Mouse (Mus musculus) left cerebral cortex, postnatal 36 days (tissue): ENCODE measurements around the gene Mcm7. TPM values are rescaled to one million over a fixed set of nuclear protein-coding genes. Genes with fewer than 3 reads are reported as not detected.
"Not testable (repeated sequence)": the region's sequence is repeated elsewhere in the genome, so short reads cannot be mapped to it uniquely, and the experiment has no call there.

Source experiments
- DNase-seq, 2 experiments: peaks; one replicate each; pipeline ENCODE4 v3.0.0; 2021 to 2022; ENCODE audit warnings: low spot score in 2 of 2, mixed read lengths in 1 of 2
- intact Hi-C: fragments of 180-260 bp; cut with DNase I; formaldehyde crosslinking; loops from one replicate; pipeline ENCODE4 v1.15.1; 2025
- total RNA-seq, 2 experiments: library from RNA; stranded (reverse); gene quantifications; 2 replicates each; pipeline ENCODE4 v1.2.3; 2021

Mcm7 gene
- total RNA-seq: 10 to 100 TPM; 14.3 to 15.3 TPM

DNA sequence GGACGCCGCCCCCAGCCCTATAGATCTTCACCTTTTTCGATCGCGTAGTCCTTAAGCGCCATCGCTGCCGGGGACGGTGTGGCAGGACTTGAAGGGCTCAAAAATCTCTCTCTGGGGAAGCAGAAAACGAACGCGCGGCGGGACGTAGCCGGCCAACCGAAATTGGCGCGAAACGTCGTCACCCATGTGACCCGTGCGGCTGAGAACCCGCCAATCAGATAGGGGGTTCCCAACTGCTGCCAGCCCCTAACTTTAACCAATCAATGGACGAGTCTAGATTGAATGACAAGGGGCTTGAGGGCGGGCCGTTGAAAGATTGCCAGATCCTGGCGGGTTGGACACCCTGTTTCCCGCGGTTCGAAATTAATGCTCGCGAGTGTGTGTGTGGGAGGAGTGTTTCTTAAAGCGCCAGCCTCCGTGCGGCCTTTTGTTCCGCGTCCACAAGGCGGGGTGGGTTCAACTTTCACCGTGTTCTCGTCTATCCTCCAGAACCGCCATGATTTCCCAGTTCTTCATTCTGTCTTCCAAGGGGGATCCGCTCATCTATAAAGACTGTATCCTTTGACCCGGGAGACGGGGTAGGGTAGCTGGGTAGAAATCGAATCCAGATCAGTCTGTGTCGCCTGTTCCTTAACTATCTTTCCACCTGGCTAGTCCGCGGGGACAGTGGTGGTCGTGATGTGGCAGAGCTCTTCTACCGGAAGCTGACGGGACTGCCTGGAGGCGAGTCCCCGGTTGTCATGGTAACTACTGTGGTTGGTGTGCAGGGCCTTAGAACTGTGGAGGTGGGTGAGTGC lies at the start of gene Mcm7, which contains the start of gene Ap4m1:
Gene Mcm7 (minus strand): TSS at position 728 of the 797 bp plus-strand sequence.
Gene Ap4m1 (plus strand): TSS at position 308 of the 797 bp plus-strand sequence.
- intact Hi-C loops: loop anchor here (1.0 to 2.0 kb wide), 2 partner anchors 11 to 15 kb away; partner anchors contain the start of genes Cnpy4, Cops6 and Taf6

DNA sequence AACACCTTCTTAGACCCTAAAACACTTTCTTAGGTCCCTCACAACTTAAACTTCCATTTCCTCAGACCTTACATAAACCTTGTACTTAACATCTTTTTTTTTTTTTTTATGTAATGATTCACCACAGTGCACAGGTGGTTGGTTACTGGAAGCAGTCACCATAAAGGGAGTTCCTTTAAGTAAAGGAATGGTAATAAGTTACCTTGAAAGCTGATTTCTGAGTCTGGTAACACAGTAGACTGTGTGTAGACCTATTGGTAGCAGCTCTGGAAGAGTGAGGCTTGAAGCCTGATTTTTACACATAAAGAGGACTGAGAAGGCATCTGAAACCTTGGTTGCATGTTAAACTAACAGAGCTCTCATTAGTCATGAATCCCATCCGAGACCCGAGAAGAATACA lies 47.6 kb upstream of the Mcm7 start:
- intact Hi-C loops: no loop called here

More for the DNA sequence above, at the start of gene Mcm7, which contains the start of gene Ap4m1:
- peak; percentile 94 to 97 for DNase-seq

GRCm38 (mm10) chr5:138216632-138217031 lies 44.4 kb upstream of the Mcm7 start:
- intact Hi-C loops: not testable (repeated sequence)

More for the DNA sequence above, 47.6 kb upstream of the Mcm7 start:
- no peak for DNase-seq

GRCm38 (mm10) chr5:138207873-138208272 lies 35.7 kb upstream of the Mcm7 start:
- intact Hi-C loops: no loop called here
- no peak for DNase-seq

More at GRCm38 (mm10) chr5:138216632-138217031, 44.4 kb upstream of the Mcm7 start:
- DNase-seq: not testable (repeated sequence)

DNA sequence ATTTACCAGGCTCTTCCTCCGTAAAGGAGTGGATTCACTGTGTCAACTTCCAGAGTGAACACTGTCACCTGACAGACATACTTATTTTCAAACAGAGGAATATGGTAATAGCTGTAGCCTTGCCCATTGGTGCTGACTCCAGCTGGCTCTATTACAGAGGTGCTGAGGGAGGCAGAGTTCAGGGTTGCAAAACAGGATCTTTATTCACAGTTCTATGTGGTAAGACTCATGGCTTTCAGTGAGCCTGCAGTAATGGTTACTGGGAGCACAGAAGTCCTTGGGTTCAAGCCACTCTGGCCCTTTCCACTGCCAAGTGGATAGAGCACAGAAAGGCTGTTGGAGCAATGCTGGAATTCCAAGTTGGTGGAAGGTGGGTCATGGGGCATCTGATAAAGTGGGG lies 35.0 kb upstream of the Mcm7 start:
- intact Hi-C loops: no loop called here
- DNase-seq: no peak

- no peak for DNase-seq
- intact Hi-C loops: no loop called here
Observed at GRCm38 (mm10) chr5:138202086-138202485, 29.9 kb upstream of the Mcm7 start.

DNA sequence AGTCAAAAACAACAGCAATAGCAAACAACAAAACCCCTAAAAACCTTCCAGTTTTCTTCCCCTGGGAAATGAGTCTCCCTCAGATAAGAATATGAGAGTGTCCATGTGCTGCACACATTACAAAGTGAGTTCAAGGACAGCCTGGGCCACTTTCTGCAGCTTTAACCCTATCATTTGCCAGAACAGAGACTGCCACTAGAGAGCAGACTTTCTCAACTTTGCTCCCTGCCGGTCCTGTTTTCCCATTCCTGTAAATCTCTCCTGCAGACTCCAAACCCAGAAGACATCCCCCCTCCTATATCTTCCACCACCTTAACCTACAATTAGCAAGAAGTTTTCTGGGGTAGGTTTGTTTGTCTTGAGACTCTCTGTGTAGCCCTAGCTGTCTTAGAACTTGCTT lies 27.4 kb upstream of the Mcm7 start:
- intact Hi-C loops: no loop called here
- DNase-seq: no peak

DNA sequence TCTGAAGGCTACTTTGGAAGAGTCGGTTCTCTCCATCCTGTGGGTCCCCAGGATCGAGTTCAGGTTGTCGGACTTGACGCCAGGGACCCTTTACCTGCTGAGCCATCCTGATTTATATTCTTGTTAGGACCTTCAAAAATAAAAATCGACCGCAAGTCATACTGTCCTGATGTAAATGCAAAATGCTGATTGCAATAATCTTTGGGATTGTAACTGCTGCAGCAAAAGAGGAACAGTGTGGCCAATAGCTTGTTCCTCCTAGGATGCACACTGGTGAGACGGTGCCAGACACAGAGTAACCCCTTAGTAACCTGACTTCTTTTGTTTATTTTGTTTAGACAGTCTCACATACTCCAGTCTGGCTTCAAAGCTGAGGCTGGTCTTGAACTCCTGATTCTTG lies 23.2 kb upstream of the Mcm7 start:
- intact Hi-C loops: no loop called here
- no peak for DNase-seq

DNA sequence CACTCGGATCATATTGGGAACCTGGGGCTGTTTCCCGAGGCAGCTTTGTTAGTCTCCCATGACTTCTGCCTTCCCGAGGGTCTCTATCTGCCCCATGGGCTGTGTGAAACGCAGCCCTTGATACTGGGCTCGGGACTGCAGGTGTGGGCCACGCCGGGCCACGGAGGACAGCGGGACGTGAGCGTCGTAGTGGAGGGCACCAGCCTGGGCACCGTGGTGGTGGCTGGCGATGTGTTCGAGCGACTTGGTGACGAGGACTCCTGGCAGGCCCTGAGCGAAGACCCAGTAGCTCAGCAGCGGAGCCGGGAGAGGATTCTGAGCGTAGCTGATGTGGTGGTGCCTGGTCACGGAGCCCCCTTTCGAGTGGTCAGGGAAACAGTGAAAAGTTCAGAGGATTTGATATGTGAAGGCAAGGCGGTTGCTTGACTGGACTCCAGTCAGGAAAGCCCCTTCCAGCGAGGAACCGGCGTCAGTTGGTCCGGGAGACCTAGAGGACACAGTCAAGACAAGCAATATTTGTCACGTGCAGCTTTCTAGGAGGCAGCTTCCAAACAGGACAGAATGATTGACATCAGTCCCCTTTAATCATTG lies 22.6 kb upstream of the Mcm7 start:
- intact Hi-C loops: no loop called here
- peak; percentile 41 to 46 for DNase-seq

GRCm38 (mm10) chr5:138193771-138194727 lies 21.8 kb upstream of the Mcm7 start, which contains the start of gene Mblac1:
Mblac1 (plus strand) TSS chr5:138194314.
- intact Hi-C loops: no loop called here
- DNase-seq: peak; percentile 82 to 83

DNA sequence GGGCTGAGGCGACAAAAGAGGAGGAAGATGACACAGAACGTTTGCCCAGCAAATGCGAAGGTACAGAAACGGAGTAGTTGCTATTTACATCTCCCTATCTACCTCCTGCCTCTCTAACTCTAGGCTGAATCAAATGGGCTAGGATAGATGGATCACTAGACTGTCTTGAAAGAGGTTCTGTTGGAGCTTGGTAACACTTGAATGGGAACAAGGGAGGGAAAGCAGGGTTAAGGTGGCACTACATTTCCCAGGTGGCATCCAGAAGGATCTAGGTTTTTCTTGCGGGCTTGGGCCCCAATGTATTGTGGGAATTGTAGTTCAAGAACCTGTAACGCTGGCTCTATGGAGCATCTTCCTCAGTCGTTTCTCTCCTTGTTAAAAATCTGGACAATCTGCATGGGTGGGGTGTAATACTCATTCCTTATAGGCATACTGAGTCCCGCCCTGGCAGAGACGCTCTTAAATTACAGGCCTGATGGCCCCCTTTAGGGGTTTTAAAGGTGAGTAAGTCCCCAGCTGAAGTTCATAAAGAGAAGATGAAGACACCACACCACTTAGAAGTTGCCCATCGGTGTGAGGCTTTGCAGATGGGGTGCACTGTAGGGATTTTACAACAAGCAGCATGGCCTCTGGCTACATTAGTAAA lies 15.6 kb upstream of the Mcm7 start:
- DNase-seq: peak; percentile 67 to 70
- intact Hi-C loops: loop anchor here (2.0 kb wide), 1 partner anchor 15 kb away; the partner anchor contains the start of genes Ap4m1 and Mcm7

GRCm38 (mm10) chr5:138186950-138187638 lies 14.9 kb upstream of the Mcm7 start, which contains the start of the genes Taf6 and Cnpy4:
Taf6 (minus strand) TSS chr5:138187451.
Cnpy4 (plus strand) TSS chr5:138187485.
- intact Hi-C loops: loop anchor here (2.0 kb wide), 1 partner anchor 14 kb away; the partner anchor contains the start of genes Ap4m1 and Mcm7
- DNase-seq: peak; percentile 78

DNA sequence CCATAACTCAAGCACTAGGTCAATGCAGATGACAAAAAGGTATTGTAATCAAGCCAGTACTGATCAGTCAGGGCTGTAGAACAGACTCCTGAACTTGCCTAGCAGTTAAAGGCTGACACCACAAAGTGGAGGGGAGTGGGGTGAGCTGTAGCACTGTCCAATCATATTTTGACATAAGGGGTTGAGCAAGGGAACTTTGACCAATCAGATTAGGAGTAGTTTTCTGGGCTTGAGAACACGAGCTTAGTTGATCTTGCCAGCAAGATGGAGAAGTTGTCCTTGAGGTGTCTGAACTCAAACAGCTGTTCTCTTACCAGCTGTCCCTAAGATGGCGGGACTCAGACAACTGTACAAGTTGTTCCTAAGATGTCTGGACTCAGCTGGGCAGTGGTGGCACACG lies 995 bp upstream of the Mcm7 start:
- DNase-seq: no peak
- intact Hi-C loops: loop anchor here (2.0 kb wide), 1 partner anchor 14 kb away; the partner anchor contains the start of genes Cnpy4 and Taf6

DNA sequence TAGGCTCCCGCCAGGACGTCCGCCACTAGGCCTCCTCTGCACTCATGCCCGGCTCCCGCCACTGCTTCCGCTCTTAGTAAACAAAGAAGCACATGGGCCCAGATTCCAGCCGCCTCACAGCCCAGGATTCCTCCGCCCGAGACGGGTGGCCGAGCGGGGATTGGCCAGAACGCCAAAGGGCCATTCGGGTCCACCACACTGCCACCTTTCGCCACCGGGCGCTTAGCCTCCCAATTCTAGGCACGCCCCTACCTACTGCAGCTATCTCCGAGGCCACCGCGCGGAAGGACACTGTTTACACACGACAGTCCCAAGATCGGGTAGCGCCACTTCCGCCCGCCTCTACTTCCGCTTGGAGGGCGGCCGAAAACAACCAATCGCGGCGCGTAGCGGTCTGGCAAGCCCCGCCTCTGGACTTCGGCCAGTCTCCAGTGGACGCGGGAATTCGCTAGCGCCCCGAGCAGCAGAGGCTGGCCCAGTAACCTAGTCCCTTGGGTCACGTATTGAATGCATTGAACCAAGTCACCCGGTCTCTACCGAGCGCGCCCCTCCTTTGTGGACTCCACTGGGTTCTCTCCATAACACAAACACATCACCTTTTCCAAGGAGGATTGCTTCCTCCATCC lies 1.2 kb downstream of the Mcm7 start:
- peak; percentile 95 for DNase-seq
- intact Hi-C loops: loop anchor here (1.0 kb wide), 1 partner anchor 10 kb away; the partner anchor contains the start of gene Cops6

- no peak for DNase-seq
- intact Hi-C loops: no loop called here
Observed at GRCm38 (mm10) chr5:138165594-138165993, 6.6 kb downstream of the Mcm7 start.

DNA sequence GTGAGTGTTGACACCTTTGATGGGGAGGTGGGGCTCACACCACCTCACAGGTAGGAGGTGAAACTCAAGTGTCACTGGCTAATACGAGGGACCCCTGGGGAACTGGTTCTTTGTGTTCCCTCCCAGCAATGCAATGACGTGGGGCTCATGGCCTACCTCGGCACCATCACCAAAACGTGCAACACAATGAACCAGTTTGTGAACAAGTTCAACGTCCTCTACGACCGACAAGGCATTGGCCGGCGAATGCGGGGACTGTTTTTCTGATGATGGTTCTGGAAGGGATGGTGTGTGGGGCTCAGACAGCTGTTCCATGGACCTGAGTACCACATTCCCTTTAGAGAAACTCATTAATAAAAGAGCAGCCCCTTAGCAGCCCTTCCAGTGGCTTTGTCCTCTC lies 8.6 kb downstream of the Mcm7 start:
- intact Hi-C loops: no loop called here
- DNase-seq: no peak

DNA sequence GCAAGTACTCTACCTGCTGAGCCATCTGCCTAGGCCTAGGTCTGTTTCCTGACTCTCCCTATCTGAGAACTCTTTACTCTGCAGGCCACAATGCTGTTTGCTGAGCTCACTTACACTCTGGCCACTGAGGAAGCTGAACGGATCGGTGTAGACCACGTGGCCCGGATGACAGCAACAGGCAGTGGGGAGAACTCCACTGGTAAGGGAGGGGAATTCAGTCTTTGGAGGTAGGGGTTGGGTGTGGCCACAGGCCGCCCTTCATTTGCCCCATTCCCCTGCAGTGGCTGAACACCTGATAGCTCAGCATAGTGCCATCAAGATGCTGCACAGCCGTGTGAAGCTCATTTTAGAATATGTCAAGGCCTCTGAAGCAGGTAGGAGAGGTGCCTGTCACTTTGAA lies 9.2 kb downstream of the Mcm7 start:
- intact Hi-C loops: no loop called here
- no peak for DNase-seq
